Mouse (Mus musculus) spleen, postnatal 14 days (tissue): ENCODE results near the gene Nfix.
A peak's percentile ranks its signal among the peaks of the same experiment; 100 is the strongest.
"Not testable (repeated sequence)": the region's sequence is repeated elsewhere in the genome, so short reads cannot be mapped to it uniquely, and the experiment has no call there.

Source experiments
- DNase-seq, 2 experiments: peaks; one replicate each; pipeline ENCODE4 v3.0.0; 2021 to 2022; ENCODE audit warnings: low spot score in 2 of 2

The Nfix gene

GRCm38 (mm10) chr8:84700941-84701911 lies 98.9 kb downstream of the Nfix start, which contains the start of gene Lyl1:
Lyl1 (plus strand) TSS chr8:84701457.
- DNase-seq: peak; percentile 89 to 93

- no peak for DNase-seq
These were observed 99.6 kb downstream of the Nfix start for GRCm38 (mm10) chr8:84700526-84700925.

GRCm38 (mm10) chr8:84699861-84700322 lies 100.3 kb downstream of the Nfix start:
- peak in 1 of 2 experiments; percentile 61 for DNase-seq

GRCm38 (mm10) chr8:84698929-84699401 lies 101.2 kb downstream of the Nfix start:
- DNase-seq: no peak

GRCm38 (mm10) chr8:84698288-84698687 lies 101.9 kb downstream of the Nfix start:
- DNase-seq: no peak

GRCm38 (mm10) chr8:84697166-84698130 lies 102.7 kb downstream of the Nfix start:
- peak in 1 of 2 experiments; percentile 72 for DNase-seq

- DNase-seq: no peak
These were observed 105.0 kb downstream of the Nfix start for GRCm38 (mm10) chr8:84695140-84695539.

- no peak for DNase-seq
These were observed 106.8 kb downstream of the Nfix start for GRCm38 (mm10) chr8:84693332-84693731.

- DNase-seq: peak; percentile 73 to 85
These were observed 110.8 kb downstream of the Nfix start for GRCm38 (mm10) chr8:84689091-84689915.

GRCm38 (mm10) chr8:84687705-84688100 lies 112.4 kb downstream of the Nfix start, which contains the start of gene Nacc1:
Nacc1 (minus strand) TSS chr8:84687862.
- peak; percentile 78 to 86 for DNase-seq

- no peak for DNase-seq
These were observed 113.0 kb downstream of the Nfix start for GRCm38 (mm10) chr8:84687003-84687704.

- peak in 1 of 2 experiments; percentile 32 for DNase-seq
These were observed 113.7 kb downstream of the Nfix start, which contains the start of gene Trmt1 for GRCm38 (mm10) chr8:84686191-84687002. Trmt1 (plus strand) TSS chr8:84686307.

- DNase-seq: no peak
These were observed 115.6 kb downstream of the Nfix start for GRCm38 (mm10) chr8:84684537-84684936.

GRCm38 (mm10) chr8:84682257-84682656 lies 117.9 kb downstream of the Nfix start:
- DNase-seq: no peak

GRCm38 (mm10) chr8:84681476-84681875 lies 118.7 kb downstream of the Nfix start:
- DNase-seq: no peak

GRCm38 (mm10) chr8:84677305-84677704 lies 122.8 kb downstream of the Nfix start:
- no peak for DNase-seq

- DNase-seq: not testable (repeated sequence)
These were observed 129.7 kb downstream of the Nfix start for GRCm38 (mm10) chr8:84670295-84671006.

GRCm38 (mm10) chr8:84668731-84669485 lies 131.2 kb downstream of the Nfix start:
- DNase-seq: no peak
